Mouse (Mus musculus): ENCODE measurements around the gene Sars2.

The Sars2 gene

GRCm38 (mm10) chr7:28780857-28781256 is 39.1 kb downstream of the Sars2 start:
- no peak for DNase-seq

- DNase-seq, result no peak
Observed at GRCm38 (mm10) chr7:28781261-28781663, 39.5 kb downstream of the Sars2 start.

- DNase-seq, result no peak
Observed at GRCm38 (mm10) chr7:28785161-28785560, 43.4 kb downstream of the Sars2 start.

GRCm38 (mm10) chr7:28787884-28788283 is 46.1 kb downstream of the Sars2 start:
- DNase-seq, result no peak

- DNase-seq, result no peak
Observed at GRCm38 (mm10) chr7:28788307-28789195, 46.8 kb downstream of the Sars2 start, which contains the start of gene Rinl. Gene Rinl (plus strand): TSS chr7:28788969.

GRCm38 (mm10) chr7:28789235-28789634 is 47.4 kb downstream of the Sars2 start:
- no peak for DNase-seq

GRCm38 (mm10) chr7:28790066-28790806 is 48.4 kb downstream of the Sars2 start:
- DNase-seq, result no peak

GRCm38 (mm10) chr7:28791706-28792105 is 49.9 kb downstream of the Sars2 start:
- no peak for DNase-seq

GRCm38 (mm10) chr7:28792391-28793185 is 50.8 kb downstream of the Sars2 start:
- DNase-seq, result no peak

GRCm38 (mm10) chr7:28793834-28794233 is 52.0 kb downstream of the Sars2 start:
- DNase-seq, result no peak

GRCm38 (mm10) chr7:28794496-28794895 is 52.7 kb downstream of the Sars2 start:
- no peak for DNase-seq

GRCm38 (mm10) chr7:28795832-28796231 is 54.0 kb downstream of the Sars2 start:
- DNase-seq, result no peak

GRCm38 (mm10) chr7:28796562-28796975 is 54.8 kb downstream of the Sars2 start:
- DNase-seq, result peak; percentile 74

- no peak for DNase-seq
Observed at GRCm38 (mm10) chr7:28799994-28800393, 58.2 kb downstream of the Sars2 start.

- no peak for DNase-seq
Observed at GRCm38 (mm10) chr7:28801451-28801850, 59.7 kb downstream of the Sars2 start.

GRCm38 (mm10) chr7:28801901-28802670 is 60.3 kb downstream of the Sars2 start:
- DNase-seq, result no peak

GRCm38 (mm10) chr7:28802846-28803588 is 61.2 kb downstream of the Sars2 start:
- no peak for DNase-seq
